Mouse (Mus musculus): Measurements from ENCODE around the gene Coq10b. TPM values are rescaled to one million over a fixed set of nuclear protein-coding genes. Genes with fewer than 3 reads are reported as not detected.
"Not testable (repeated sequence)": the region's sequence is repeated elsewhere in the genome, so short reads cannot be mapped to it uniquely, and the experiment has no call there.

Coq10b gene
- total RNA-seq, 2 experiments from 2014 or later: 15.2 to 16.8 TPM

DNA sequence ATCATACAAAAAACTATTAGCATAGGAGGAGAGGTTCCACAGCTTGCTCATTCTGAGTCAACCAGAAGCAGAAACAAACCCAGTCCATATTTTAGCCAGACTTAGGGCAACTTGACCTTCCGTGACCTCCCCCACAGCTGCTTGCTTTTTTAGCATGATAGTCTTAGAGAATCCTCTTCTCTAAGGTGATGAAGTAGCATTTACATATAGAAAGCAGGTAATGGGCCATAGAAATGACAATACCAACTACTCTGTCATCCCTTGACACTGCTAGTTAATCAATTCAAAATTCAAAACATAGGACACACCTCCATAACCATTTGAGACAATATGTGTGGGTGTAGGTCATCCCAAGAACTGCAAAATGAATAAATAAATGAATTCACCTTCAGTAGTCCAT, 12.6 kb upstream of the Coq10b start:
- TF ChIP-seq CTCF (conservative IDR thresholded peaks at IDR 0.05): no peak
- Histone ChIP-seq H3K27ac (no peak overlapping the region), H3K4me3 (no peak overlapping the region)
- no peak for DNase-seq (ENCODE audit: low spot score in 2 of 2)

DNA sequence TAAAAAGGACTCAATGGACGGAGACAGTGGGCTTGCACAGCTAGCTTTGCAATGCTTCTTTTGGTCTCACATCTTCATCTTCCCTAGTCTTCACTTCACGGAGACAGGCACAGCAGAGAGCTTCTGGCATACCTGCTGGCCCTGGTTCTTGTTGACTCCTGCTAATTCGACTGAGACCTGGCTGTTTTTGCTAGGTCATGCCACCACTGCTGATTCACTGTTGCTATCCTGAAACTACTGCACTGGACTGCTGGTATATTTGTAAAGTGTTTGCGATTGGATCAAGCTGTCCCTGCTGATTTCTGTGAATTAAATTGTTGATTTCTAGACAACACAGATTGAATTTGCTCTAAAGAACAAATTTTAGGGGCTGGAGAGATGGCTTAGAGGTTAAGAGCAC, 10.9 kb upstream of the Coq10b start:
- TF ChIP-seq CTCF (conservative IDR thresholded peaks at IDR 0.05): no peak
- Histone ChIP-seq H3K4me3 (no peak overlapping the region), H3K27ac (no peak overlapping the region)
- DNase-seq (ENCODE audit: low spot score in 2 of 2): no peak

DNA sequence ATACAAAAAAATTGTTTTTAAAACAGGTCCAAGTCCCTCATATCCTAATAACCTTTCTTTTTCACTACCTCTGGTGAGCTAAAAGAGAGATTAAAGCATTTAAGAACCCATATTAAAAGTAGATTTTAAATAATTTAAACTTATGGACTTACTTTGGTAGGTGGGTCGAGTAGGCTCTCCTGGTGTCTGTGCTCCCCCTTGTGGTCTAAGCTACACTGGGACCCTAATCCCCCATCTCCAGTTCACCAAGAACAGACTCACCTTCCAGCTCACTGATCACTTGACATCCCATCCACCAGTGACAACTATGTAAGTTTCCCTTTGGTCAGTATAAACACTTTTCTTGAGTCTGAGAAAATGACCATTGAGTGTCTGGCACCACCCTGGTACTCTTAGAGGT, 10.3 kb upstream of the Coq10b start:
- H3K4me3 ChIP-seq: no peak overlapping the region
- DNase-seq (ENCODE audit: low spot score in 2 of 2): no peak
- peak; percentile 46 for TF ChIP-seq CTCF (conservative IDR thresholded peaks at IDR 0.05)
- H3K27ac ChIP-seq: no peak overlapping the region

DNA sequence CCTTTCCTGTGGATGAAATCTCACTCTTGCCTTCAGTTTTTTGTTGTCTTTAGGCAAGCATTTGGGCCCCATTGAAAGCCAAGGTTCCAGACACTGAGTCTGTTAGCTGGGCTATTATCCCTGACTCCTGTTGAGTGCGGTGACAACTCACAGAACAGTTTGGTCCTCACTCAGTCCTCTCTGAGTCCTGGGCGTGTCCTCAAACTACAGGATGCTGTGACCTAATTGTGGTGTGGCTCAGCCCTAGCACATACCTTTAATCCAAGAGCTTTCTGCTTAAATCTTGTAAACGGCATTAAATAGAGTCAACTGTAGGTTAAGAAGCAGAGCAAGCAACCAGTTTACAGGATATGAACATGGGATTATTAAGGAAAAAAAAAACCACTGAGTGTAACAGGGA, 9.4 kb upstream of the Coq10b start:
- H3K4me3 ChIP-seq: no peak overlapping the region
- DNase-seq (ENCODE audit: low spot score in 2 of 2): no peak
- no peak overlapping the region for H3K27ac ChIP-seq
- no peak for TF ChIP-seq CTCF (conservative IDR thresholded peaks at IDR 0.05)

DNA sequence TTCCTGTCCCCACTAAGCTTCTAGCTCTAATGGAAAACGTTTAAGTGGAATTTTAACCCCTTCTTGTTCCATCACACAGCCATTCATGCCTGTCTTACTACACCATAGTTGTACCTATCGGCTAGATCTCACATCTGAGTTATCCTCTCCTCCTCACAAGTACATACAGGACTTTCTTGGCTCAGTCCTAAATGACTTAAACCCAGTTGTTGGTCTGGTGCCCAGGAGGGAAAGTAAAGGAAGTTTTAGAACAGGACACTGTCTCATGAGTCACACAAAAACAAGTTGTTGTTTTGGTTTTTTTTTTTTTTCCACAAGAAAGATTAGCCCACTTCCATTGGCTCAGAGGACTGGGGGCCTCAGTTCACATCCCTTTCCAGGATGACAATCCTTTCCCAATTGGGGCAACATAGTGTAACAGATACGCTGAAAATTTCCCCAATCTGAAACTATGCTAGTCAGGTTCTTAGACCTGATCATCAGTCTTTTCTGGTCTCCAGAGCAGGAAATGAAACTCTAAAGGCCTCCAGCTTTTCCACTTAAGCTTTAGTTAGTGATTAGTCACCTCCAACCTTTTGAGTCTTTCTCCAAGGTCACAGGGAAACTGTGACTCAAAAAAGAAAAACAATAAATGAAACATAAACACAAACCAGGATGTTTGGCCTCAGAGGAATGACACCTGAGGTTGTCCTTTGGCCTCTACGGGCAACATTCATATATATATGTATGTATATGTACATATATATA, 3.6 kb upstream of the Coq10b start:
- Histone ChIP-seq H3K27ac (no peak overlapping the region), H3K4me3 (no peak overlapping the region)
- no peak for TF ChIP-seq CTCF (conservative IDR thresholded peaks at IDR 0.05)
- no peak for DNase-seq (ENCODE audit: low spot score in 2 of 2)

DNA sequence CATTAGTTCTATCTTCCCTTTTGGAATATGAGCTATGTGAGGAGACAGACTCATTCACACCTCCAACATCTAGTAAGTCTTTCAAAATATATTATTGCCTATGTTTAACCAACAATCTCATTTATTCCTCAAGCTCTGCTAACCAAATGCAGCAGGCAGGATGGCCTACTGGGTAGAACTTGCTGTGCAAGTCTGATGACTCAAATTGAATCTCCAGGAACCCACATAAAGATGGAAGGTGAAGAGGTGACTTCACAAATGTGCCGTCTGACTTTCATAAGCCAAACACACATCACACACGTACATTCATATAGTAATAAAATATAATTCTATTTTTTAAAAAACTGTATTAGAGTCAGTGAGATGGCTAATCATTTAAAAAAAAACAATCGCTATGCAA, 899 bp upstream of the Coq10b start:
- no peak for DNase-seq (ENCODE audit: low spot score in 2 of 2)
- no peak for TF ChIP-seq CTCF (conservative IDR thresholded peaks at IDR 0.05)
- H3K4me3 ChIP-seq: peak overlapping the region; percentile 99
- peak overlapping the region; percentile 97 for H3K27ac ChIP-seq

DNA sequence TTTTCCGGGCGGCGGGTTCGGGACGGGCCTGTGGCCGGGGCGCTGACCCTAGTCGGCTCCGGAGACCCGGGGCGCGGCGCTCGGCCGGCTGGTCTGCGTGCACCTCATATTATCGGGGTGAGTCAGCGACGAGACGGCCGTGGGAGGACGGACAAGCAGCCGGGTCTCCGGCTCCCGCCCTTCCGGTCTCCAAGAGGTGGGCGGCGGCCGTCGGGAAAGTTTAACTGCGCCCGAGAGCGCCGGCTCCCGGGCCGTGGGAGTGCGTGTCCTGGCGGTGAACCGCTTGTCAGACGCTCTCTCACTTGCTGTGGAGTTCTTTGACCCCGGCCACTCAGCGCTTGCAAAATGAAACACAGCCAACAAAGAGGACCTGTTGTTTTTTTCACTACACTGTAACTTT, 435 bp downstream of the Coq10b start:
- H3K4me3 ChIP-seq: peak overlapping the region; percentile 99
- peak; percentile 16 to 24 for DNase-seq (ENCODE audit: low spot score in 2 of 2)
- peak; percentile 21; the same call in 1 of the 2 replicates for TF ChIP-seq CTCF (conservative IDR thresholded peaks at IDR 0.05)

DNA sequence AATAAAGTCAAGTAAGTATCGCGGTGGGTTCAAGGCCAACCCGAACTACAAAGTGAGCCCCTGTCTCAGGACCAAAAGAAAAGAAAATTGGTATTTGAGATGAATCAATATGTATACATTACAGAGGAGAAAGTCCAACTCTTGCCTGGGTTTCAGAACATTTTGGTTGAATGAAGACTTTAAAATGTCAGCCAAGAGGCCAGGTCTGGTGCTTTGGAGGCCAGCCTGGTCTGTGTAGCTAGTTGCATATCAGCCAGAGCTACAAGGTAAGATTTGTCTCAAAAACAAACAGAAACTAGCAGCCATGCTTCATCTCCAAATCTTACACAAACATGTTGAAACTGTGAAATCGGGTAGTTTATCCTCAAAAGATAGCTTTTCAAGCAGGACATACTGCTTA, 1.0 kb downstream of the Coq10b start:
- Histone ChIP-seq H3K27ac (no peak overlapping the region), H3K4me3 (peak overlapping the region; percentile 99)
- DNase-seq (ENCODE audit: low spot score in 2 of 2): no peak
- TF ChIP-seq CTCF (conservative IDR thresholded peaks at IDR 0.05): no peak

More for the DNA sequence above, 435 bp downstream of the Coq10b start:
- H3K27ac ChIP-seq: peak overlapping the region; percentile 97

DNA sequence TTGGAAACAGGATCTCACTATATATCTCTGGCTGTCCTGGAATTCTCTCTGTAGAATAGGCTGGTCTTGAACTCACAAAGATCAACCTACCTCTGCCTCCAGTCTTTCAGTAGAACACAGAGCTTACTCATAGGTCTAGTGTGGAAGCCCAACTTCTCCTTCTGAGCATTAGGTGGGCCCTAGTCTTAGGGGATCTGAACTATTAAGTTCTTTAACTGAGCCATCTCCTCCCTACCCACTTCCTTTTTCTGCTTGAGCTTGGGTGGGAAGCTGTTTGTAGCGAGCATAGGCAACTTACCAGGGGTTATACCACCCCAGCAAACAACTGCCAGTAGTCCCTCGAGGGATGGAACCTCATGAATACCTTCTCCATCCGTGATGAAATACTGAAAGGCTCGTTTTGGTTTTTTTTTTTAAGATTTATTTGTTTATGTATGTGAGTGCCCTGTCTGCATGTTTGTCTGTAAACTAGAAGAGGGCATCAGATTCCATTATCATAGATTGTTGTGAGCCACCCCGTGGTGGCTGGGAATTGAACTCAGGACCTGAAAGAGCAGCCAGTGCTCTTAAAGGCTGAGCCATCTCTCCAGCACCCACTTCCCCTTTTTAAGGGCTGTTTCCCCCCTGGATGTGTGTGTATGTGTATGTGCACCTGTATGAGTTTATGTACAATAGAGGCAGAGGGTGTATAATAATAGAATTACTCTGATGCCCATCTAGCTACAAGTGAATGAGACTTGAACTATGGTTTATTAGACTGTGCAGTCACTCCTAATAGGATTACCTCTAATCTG, 2.9 kb downstream of the Coq10b start:
- DNase-seq (ENCODE audit: low spot score in 2 of 2): no peak
- TF ChIP-seq CTCF (conservative IDR thresholded peaks at IDR 0.05): no peak
- Histone ChIP-seq H3K27ac (no peak overlapping the region), H3K4me3 (no peak overlapping the region)

DNA sequence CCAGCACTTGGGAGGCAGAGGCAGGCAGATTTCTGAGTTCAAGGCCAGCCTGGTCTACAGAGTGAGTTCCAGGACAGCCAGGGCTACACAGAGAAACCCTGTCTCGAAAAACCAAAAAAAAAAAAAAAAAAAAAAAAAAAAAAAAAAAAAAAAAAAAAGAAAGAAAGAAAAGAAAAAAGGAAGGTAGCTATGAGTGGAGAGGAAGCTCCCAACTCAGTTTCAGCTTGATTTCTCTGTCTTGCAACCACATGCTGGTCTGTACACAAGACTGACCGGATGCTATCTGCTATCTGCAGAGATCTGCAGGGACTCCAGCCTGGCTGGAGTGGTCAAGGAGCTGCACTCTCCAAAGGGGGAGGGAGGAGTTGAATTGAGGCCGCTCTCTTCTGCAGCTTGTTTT, 5.8 kb downstream of the Coq10b start:
- not testable (repeated sequence) for H3K27ac ChIP-seq; DNase-seq (ENCODE audit: low spot score in 2 of 2); H3K4me3 ChIP-seq

DNA sequence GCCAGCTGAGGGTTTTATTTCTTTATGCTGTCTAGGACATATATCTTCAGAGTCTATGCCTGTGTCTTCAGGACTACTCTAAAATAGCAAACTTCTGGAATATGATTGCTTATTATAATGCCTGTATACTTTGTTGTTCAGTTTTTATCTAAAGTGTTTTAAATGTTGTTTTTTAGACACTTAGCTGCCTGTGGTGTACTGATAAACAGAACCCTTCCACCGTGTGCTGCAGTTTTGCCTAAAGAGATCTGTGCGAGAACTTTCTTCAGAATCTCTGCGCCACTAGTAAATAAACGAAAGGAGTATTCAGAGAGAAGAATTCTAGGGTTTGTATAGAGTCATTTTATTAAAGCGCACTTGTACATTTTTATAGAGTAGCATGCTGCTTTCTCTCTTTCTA, 8.5 kb downstream of the Coq10b start:
- DNase-seq (ENCODE audit: low spot score in 2 of 2): no peak
- Histone ChIP-seq H3K4me3 (no peak overlapping the region), H3K27ac (no peak overlapping the region)
- TF ChIP-seq CTCF (conservative IDR thresholded peaks at IDR 0.05): no peak

DNA sequence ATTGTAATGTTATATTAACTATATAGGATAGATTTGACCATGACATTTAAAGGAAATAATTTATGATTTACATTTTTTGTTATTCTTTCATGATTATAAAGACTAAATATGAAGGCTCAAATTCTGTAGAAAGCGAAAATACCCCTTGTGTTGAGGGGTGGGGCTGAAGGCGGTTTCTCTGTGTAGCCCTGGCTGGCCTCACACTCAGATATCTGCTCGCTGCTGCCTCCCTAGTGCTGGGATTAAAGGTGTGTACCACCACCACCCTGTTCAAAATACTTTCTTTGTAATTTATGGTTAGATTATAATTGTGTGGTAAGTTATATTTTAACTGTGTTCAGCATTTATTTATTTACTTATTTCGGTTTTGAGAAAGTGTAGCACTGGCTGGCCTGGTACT, 9.2 kb downstream of the Coq10b start:
- Histone ChIP-seq H3K4me3 (no peak overlapping the region), H3K27ac (no peak overlapping the region)
- TF ChIP-seq CTCF (conservative IDR thresholded peaks at IDR 0.05): no peak
- no peak for DNase-seq (ENCODE audit: low spot score in 2 of 2)

DNA sequence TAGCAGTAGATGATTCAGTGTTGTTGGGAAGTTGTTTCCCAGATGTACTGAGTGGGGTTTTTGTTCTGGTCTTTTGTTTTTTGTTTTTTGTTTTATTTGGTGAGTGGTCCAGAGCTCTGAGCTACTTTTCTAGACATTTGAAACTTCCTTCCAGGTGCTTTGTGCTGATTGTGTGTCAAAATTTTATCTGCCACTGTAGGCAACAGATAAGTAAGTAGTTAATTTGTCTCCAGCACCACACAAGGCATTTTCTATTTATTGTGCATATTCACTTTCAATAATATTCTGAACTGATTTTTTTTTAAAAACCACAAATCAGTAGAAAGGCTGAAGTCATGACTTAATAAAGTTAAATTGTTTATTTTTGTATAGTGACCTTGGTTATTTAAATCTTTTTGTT, 19.8 kb downstream of the Coq10b start:
- H3K4me3 ChIP-seq; DNase-seq (ENCODE audit: low spot score in 2 of 2); H3K27ac ChIP-seq: not testable (repeated sequence)

DNA sequence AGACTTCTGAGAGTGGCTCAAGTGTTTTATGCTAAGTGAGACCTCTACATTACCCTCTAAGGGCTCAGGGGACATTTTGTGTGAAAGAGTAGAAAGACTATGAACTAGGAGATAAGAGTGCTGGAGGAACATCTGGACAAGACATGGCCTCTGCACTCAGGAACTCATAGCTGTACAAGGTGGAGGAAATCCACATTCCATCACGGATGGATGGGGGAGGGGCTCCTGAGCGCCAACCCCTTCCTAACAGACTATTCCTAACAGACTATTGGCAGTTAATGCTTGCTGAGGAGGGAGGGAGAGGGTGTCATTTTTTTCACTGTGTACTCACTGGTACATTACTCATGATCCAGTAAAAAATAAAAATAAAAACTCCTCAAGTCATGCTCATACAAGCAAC, 22.2 kb downstream of the Coq10b start:
- no peak for TF ChIP-seq CTCF (conservative IDR thresholded peaks at IDR 0.05)
- no peak overlapping the region for H3K27ac ChIP-seq
- DNase-seq (ENCODE audit: low spot score in 2 of 2): no peak
- H3K4me3 ChIP-seq: no peak overlapping the region
